Mouse (Mus musculus): ENCODE measurements around the gene Vdac1. TPM values are rescaled to one million over a fixed set of nuclear protein-coding genes. Genes with fewer than 3 reads are reported as not detected.

Vdac1 gene
- polyA plus RNA-seq, 1 experiment from 2014 or later = 250 TPM

DNA sequence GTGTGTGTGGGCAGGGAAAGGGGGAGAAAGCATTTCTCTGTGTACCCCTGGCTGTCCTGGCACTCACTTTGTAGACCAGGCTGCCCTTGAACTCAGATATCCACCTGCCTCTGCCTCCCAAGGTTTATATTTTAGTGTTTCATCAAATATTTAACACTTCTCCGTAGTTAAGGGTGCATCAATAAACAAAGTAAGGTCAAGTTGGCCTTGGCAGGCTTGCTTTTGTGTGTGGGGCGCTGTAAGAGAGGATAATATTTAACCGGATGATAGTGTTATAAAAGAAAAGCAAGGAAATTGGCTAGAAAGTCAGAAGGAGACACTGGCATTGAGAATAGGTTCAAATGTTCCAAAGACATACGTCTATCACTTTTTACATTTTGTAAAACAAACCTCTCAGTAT, 33.8 kb downstream of the Vdac1 start:
- WGBS = 82% methylated on average over 4 of the region's 4 CpGs
- Histone ChIP-seq H3K9me3 (replicated peaks; ENCODE audit: control insufficient read depth, low read length) (no peaks in the 10 kb centered on the region; the same call in 1 of the 2 replicates), H3K9ac (ENCODE audit: low read length) (no peak overlapping the region), H3K27me3 (replicated peaks; ENCODE audit: control insufficient read depth, insufficient read depth, low read length) (no peaks in the 10 kb centered on the region), H3K36me3 (ENCODE audit: control insufficient read depth, insufficient read depth, low read length) (no peaks in the 10 kb centered on the region), H3K4me2 (ENCODE audit: low read length) (no peak overlapping the region), H3K4me1 (ENCODE audit: control insufficient read depth, insufficient read depth, low read length) (peaks cover 2% of the 10 kb centered on the region; the same call in 1 of the 2 replicates), H3K4me3 (ENCODE audit: low read depth, low read length) (no peak overlapping the region), H3K27ac (ENCODE audit: low read depth, low read length) (no peak overlapping the region)
- ATAC-seq (no peak), DNase-seq (ENCODE audit: low spot score) (no peak)

DNA sequence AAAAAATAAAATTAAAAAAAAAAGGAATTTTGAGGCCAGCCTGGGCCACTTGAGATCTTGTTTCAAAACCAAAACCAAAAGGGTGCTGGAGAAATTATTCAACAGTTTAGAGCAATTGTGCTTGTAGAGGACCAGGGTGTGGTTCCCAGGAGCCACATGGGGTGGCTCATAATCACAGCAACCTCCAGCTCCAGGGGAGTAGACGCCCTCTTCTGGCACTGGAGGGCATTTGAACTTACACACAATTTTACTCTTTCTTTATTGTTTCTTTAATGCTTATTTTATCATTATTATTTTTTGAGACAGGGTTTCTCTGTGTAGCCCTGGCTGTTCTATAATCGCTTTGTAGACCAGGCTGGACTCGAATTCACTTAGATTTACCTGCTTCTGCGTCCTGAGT, 34.7 kb downstream of the Vdac1 start:
- peaks cover 2% of the 10 kb centered on the region; the same call in 1 of the 2 replicates for H3K4me1 ChIP-seq (ENCODE audit: control insufficient read depth, insufficient read depth, low read length)
- H3K27ac ChIP-seq (ENCODE audit: low read depth, low read length) = no peak overlapping the region
- no peak for DNase-seq (ENCODE audit: low spot score)
- H3K36me3 ChIP-seq (ENCODE audit: control insufficient read depth, insufficient read depth, low read length) = no peaks in the 10 kb centered on the region
- H3K4me3 ChIP-seq (ENCODE audit: low read depth, low read length) = no peak overlapping the region
- no peak overlapping the region for H3K9ac ChIP-seq (ENCODE audit: low read length)
- no peaks in the 10 kb centered on the region; the same call in 1 of the 2 replicates for H3K9me3 ChIP-seq (replicated peaks; ENCODE audit: control insufficient read depth, low read length)
- no peak overlapping the region for H3K4me2 ChIP-seq (ENCODE audit: low read length)
- H3K27me3 ChIP-seq (replicated peaks; ENCODE audit: control insufficient read depth, insufficient read depth, low read length) = no peaks in the 10 kb centered on the region
- ATAC-seq = no peak
- 29% methylated on average over 4 of the region's 4 CpGs for WGBS

DNA sequence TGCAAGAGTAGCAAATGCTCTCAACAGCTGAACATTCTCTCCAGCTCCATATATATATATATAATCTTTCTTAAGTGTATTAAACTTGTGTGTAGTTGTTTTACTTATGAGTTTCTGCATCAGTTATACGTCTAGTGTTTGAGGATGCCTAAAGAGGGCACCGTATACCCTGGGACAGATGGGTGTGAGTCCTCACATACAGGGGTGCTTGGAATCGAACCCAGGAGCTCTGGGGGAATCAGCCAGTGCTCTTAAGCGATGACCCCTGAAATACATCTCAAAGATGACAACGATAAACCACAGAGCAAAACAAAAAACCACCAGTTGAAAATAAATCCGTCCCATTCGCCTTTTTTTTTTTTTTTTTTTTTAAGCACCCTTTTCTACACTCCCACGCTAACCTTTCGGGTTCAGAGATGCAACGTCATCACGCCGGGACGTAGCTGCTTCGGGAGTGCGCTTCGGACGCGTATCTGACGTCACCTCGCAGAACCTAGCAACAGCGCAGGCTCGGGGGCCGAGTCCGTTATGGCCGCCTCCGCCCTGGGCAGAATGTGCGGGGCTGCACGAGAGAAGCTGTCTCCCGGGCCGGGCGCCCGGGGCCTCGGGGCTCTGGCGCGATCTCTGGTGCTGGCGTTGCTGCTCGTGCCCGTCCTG, 35.4 kb downstream of the Vdac1 start, which contains the start of gene 9530068E07Rik:
TSS of gene 9530068E07Rik (plus strand) at position 489 of the 657 bp plus-strand sequence.
- DNase-seq (ENCODE audit: low spot score) (peak; percentile 99), ATAC-seq (peak; percentile 97)

DNA sequence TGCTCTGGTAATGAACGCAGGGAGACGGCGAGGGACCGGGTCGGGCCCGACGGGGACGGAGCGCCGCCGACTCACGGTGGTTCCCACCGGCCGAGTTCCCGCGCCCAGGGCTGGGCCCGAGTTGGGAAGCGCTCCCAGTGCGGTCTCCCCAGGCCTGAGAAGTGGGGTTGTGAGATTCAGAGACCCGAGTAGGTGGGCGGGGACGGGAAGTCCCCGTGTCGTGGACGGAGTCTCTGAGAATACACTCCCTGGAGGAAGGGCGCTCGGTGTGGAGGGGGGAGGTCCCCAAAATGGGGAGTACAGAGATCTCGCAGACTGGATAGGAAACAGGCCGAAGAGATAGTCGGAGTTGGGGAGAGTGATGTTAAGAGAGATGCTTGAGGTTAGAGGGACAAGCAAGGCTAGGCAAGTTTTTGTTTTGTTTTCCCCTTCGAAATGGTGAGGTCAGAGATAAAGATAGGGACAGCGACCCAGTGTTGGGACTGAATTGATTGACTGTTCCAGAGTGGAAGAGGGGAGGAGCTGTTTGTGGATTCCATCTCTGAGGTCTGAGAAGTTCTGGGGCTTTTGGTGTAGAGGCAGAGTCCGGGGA, 36.0 kb downstream of the Vdac1 start:
- peak; percentile 53 for DNase-seq (ENCODE audit: low spot score)

More for the DNA sequence above, 35.4 kb downstream of the Vdac1 start, which contains the start of gene 9530068E07Rik:
- H3K36me3 ChIP-seq (ENCODE audit: control insufficient read depth, insufficient read depth, low read length) = 0 out of 2 replicates have a peak, but pooled peaks cover 3% of the 10 kb centered on the region
- H3K9ac ChIP-seq (ENCODE audit: low read length) = peak within 1 kb of the TSS; percentile 95
- WGBS = 1% methylated on average over 38 of the region's 38 CpGs
- peak within 1 kb of the TSS; percentile 92 for H3K4me3 ChIP-seq (ENCODE audit: low read depth, low read length)
- H3K27me3 ChIP-seq (replicated peaks; ENCODE audit: control insufficient read depth, insufficient read depth, low read length) = no peaks in the 10 kb centered on the region
- no peaks in the 10 kb centered on the region; the same call in 1 of the 2 replicates for H3K9me3 ChIP-seq (replicated peaks; ENCODE audit: control insufficient read depth, low read length)
- H3K27ac ChIP-seq (ENCODE audit: low read depth, low read length) = peak within 1 kb of the TSS; percentile 93
- peak within 1 kb of the TSS; percentile 62 for H3K4me2 ChIP-seq (ENCODE audit: low read length)
- peaks cover 2% of the 10 kb centered on the region; the same call in 1 of the 2 replicates for H3K4me1 ChIP-seq (ENCODE audit: control insufficient read depth, insufficient read depth, low read length)

DNA sequence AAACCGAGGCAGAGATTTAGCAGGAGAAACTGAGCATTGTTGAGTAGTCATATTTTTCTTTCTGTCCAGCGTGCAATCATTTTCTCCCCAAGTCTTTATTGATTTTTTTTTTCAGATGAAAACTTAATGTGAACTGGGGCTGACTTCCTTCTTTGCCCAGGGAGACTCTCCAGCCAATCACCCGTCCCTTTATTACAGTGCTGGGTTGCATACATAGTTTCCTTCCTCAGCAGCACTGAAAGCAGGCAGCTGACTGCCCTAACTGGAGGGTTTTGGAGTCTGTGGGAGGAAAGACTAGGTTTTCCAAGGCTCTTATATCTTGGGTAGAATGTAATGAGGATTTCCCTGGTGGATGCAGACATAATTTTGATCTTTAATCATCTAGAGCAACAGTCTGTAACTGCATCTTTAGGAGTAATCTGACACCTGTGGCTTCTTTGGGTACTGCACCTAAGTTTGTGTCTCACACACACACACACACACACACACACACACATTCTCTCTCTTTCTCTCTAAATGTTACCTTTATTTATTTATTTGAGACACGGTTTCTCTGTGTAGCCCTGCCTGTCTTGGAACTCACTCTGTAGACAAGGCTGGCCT, 36.8 kb downstream of the Vdac1 start:
- H3K4me3 ChIP-seq (ENCODE audit: low read depth, low read length) = peak overlapping the region; percentile 92
- H3K9ac ChIP-seq (ENCODE audit: low read length) = peak overlapping the region; percentile 95; the same call in 1 of the 2 replicates
- 92% methylated on average over 4 of the region's 4 CpGs for WGBS
- no peaks in the 10 kb centered on the region for H3K27me3 ChIP-seq (replicated peaks; ENCODE audit: control insufficient read depth, insufficient read depth, low read length)
- H3K4me2 ChIP-seq (ENCODE audit: low read length) = peak overlapping the region; percentile 62
- no peak overlapping the region for H3K27ac ChIP-seq (ENCODE audit: low read depth, low read length)
- peaks cover 2% of the 10 kb centered on the region; the same call in 1 of the 2 replicates for H3K4me1 ChIP-seq (ENCODE audit: control insufficient read depth, insufficient read depth, low read length)
- no peak for DNase-seq (ENCODE audit: low spot score)
- 0 out of 2 replicates have a peak, but pooled peaks cover 3% of the 10 kb centered on the region for H3K36me3 ChIP-seq (ENCODE audit: control insufficient read depth, insufficient read depth, low read length)
- H3K9me3 ChIP-seq (replicated peaks; ENCODE audit: control insufficient read depth, low read length) = no peaks in the 10 kb centered on the region; the same call in 1 of the 2 replicates
- ATAC-seq = no peak

More for the DNA sequence above, 36.0 kb downstream of the Vdac1 start:
- Histone ChIP-seq H3K36me3 (ENCODE audit: control insufficient read depth, insufficient read depth, low read length) (0 out of 2 replicates have a peak, but pooled peaks cover 3% of the 10 kb centered on the region), H3K27ac (ENCODE audit: low read depth, low read length) (peak overlapping the region; percentile 93), H3K4me2 (ENCODE audit: low read length) (peak overlapping the region; percentile 62), H3K4me3 (ENCODE audit: low read depth, low read length) (peak overlapping the region; percentile 92), H3K4me1 (ENCODE audit: control insufficient read depth, insufficient read depth, low read length) (peaks cover 2% of the 10 kb centered on the region; the same call in 1 of the 2 replicates), H3K27me3 (replicated peaks; ENCODE audit: control insufficient read depth, insufficient read depth, low read length) (no peaks in the 10 kb centered on the region), H3K9ac (ENCODE audit: low read length) (peak overlapping the region; percentile 95), H3K9me3 (replicated peaks; ENCODE audit: control insufficient read depth, low read length) (no peaks in the 10 kb centered on the region; the same call in 1 of the 2 replicates)
- peak; percentile 85 for ATAC-seq
- 1% methylated on average over 33 of the region's 33 CpGs for WGBS

DNA sequence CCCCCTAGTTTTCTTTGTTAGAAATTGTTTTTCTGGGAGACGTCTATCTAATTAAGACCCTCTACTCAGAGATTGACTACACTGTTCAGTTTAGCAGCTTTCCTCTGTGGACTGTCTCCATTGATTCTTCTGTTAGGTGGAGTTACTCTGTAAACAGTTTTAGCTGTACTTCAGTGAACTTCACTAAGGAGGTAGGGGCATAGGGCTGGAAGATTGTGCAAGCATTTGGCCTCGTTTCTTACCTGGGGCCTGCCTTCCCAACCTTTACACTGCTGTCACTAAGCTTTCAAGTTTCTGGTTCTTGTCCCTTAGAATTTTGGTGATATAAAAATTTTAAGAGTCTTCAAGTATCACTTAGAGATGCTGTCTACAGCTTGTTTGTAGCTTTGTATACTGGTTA, 40.8 kb downstream of the Vdac1 start:
- peaks cover 2% of the 10 kb centered on the region; the same call in 1 of the 2 replicates for H3K4me1 ChIP-seq (ENCODE audit: control insufficient read depth, insufficient read depth, low read length)
- no peak overlapping the region for H3K27ac ChIP-seq (ENCODE audit: low read depth, low read length)
- no peak overlapping the region for H3K4me3 ChIP-seq (ENCODE audit: low read depth, low read length)
- H3K9ac ChIP-seq (ENCODE audit: low read length) = no peak overlapping the region
- no peak for DNase-seq (ENCODE audit: low spot score)
- 66% methylated on average over 2 of the region's 2 CpGs for WGBS
- H3K36me3 ChIP-seq (ENCODE audit: control insufficient read depth, insufficient read depth, low read length) = peaks cover 34% of the 10 kb centered on the region
- no peaks in the 10 kb centered on the region; the same call in 1 of the 2 replicates for H3K9me3 ChIP-seq (replicated peaks; ENCODE audit: control insufficient read depth, low read length)
- H3K27me3 ChIP-seq (replicated peaks; ENCODE audit: control insufficient read depth, insufficient read depth, low read length) = no peaks in the 10 kb centered on the region
- H3K4me2 ChIP-seq (ENCODE audit: low read length) = no peak overlapping the region
- ATAC-seq = no peak

DNA sequence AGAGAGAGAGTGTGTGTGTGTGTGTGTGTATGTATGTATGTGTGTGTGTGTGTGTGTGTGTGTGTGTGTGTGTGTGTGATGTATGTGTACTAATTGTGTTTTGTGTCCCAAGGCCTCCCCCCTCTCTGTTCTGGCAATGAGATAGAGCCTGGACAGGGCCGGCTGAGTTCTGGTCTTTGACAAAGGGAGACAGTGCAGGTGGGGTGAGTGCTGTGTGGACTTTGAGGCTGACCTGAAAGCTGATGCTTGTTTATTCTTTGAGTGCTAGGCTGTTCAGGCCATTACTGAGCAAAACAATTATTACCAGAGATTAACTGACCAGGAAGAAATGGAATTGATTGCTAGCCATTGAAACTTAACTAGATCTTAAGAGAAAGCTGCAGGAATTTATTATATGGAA, 41.9 kb downstream of the Vdac1 start:
- Histone ChIP-seq H3K4me2 (ENCODE audit: low read length) (no peak overlapping the region), H3K4me1 (ENCODE audit: control insufficient read depth, insufficient read depth, low read length) (no peaks in the 10 kb centered on the region), H3K27me3 (replicated peaks; ENCODE audit: control insufficient read depth, insufficient read depth, low read length) (no peaks in the 10 kb centered on the region), H3K36me3 (ENCODE audit: control insufficient read depth, insufficient read depth, low read length) (peaks cover 45% of the 10 kb centered on the region), H3K9me3 (replicated peaks; ENCODE audit: control insufficient read depth, low read length) (no peaks in the 10 kb centered on the region; the same call in 1 of the 2 replicates), H3K4me3 (ENCODE audit: low read depth, low read length) (no peak overlapping the region), H3K9ac (ENCODE audit: low read length) (no peak overlapping the region), H3K27ac (ENCODE audit: low read depth, low read length) (no peak overlapping the region)
- 44% methylated on average over 1 of the region's 1 CpGs for WGBS
- no peak for DNase-seq (ENCODE audit: low spot score)
- ATAC-seq = no peak

DNA sequence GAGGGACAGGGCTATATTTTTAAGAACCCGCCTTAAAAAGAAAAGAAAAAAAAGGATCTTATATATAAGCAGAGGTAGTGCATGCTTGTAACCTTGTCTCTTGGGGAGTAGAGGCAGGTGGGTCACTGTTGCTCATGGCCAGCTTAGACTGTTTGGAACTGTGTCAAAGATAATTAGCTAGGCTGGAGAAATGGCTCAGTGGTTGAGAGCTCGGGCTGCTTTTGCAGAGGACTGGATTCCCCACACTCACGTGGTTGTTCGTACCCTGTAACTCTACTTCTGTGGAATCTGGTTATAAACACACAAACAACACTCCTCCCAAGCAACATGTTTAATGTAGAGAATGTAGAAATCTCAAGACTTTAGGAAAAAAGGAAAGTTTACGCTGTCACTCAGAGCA, 43.5 kb downstream of the Vdac1 start:
- Histone ChIP-seq H3K4me1 (ENCODE audit: control insufficient read depth, insufficient read depth, low read length) (no peaks in the 10 kb centered on the region), H3K9ac (ENCODE audit: low read length) (no peak overlapping the region), H3K4me2 (ENCODE audit: low read length) (no peak overlapping the region), H3K27me3 (replicated peaks; ENCODE audit: control insufficient read depth, insufficient read depth, low read length) (no peaks in the 10 kb centered on the region), H3K36me3 (ENCODE audit: control insufficient read depth, insufficient read depth, low read length) (peaks cover 61% of the 10 kb centered on the region), H3K27ac (ENCODE audit: low read depth, low read length) (no peak overlapping the region), H3K9me3 (replicated peaks; ENCODE audit: control insufficient read depth, low read length) (no peaks in the 10 kb centered on the region), H3K4me3 (ENCODE audit: low read depth, low read length) (no peak overlapping the region)
- ATAC-seq (no peak), DNase-seq (ENCODE audit: low spot score) (no peak)
- 97% methylated on average over 5 of the region's 5 CpGs for WGBS
